Mouse (Mus musculus) thymus, postnatal 0 days (tissue): ENCODE measurements around the gene Rgcc. TPM values are rescaled to one million over a fixed set of nuclear protein-coding genes. Genes with fewer than 3 reads are reported as not detected.

Source experiments
- DNase-seq: peaks from one replicate; pipeline ENCODE4 v3.0.0-alpha.2; 2015; ENCODE audit warnings: low spot score
- polyA plus RNA-seq: library from polyadenylated mRNA; unstranded; fragments of >200 nt; fragmentation: Nextera tagmentation; extraction: Ambion mirVana; gene quantifications from 2 replicates; pipeline ENCODE4 v1.2.1, GENCODE M21; 2015

Gene Rgcc
- 552 and 560 TPM in 2 replicates for polyA plus RNA-seq

GRCm38 (mm10) chr14:79301466-79301875 is at the start of gene Rgcc:
Rgcc (minus strand) TSS chr14:79301645.
- peak; percentile 98 for DNase-seq

- DNase-seq: no peak
Observed at GRCm38 (mm10) chr14:79346384-79346783, 44.9 kb upstream of the Rgcc start.

GRCm38 (mm10) chr14:79335613-79336012 is 34.2 kb upstream of the Rgcc start:
- no peak for DNase-seq

- no peak for DNase-seq
Observed at GRCm38 (mm10) chr14:79331936-79332335, 30.5 kb upstream of the Rgcc start.

GRCm38 (mm10) chr14:79330944-79331561 is 29.6 kb upstream of the Rgcc start:
- DNase-seq: peak; percentile 69

GRCm38 (mm10) chr14:79327033-79327432 is 25.6 kb upstream of the Rgcc start:
- DNase-seq: peak; percentile 67

GRCm38 (mm10) chr14:79324112-79324840 is 22.8 kb upstream of the Rgcc start:
- DNase-seq: no peak

- no peak for DNase-seq
Observed at GRCm38 (mm10) chr14:79321881-79322280, 20.4 kb upstream of the Rgcc start.

GRCm38 (mm10) chr14:79321152-79321551 is 19.7 kb upstream of the Rgcc start:
- peak; percentile 72 for DNase-seq

GRCm38 (mm10) chr14:79317602-79318001 is 16.2 kb upstream of the Rgcc start:
- no peak for DNase-seq

- peak; percentile 87 for DNase-seq
Observed at GRCm38 (mm10) chr14:79315877-79316276, 14.4 kb upstream of the Rgcc start.

- peak; percentile 30 for DNase-seq
Observed at GRCm38 (mm10) chr14:79314245-79315010, 13.0 kb upstream of the Rgcc start.

GRCm38 (mm10) chr14:79313439-79314175 is 12.2 kb upstream of the Rgcc start:
- DNase-seq: no peak

- DNase-seq: no peak
Observed at GRCm38 (mm10) chr14:79312719-79313118, 11.3 kb upstream of the Rgcc start.

GRCm38 (mm10) chr14:79311918-79312454 is 10.5 kb upstream of the Rgcc start:
- DNase-seq: peak; percentile 48

- DNase-seq: no peak
Observed at GRCm38 (mm10) chr14:79309115-79309514, 7.7 kb upstream of the Rgcc start.

- DNase-seq: no peak
Observed at GRCm38 (mm10) chr14:79308364-79308763, 6.9 kb upstream of the Rgcc start.

GRCm38 (mm10) chr14:79307908-79308307 is 6.5 kb upstream of the Rgcc start:
- no peak for DNase-seq

- DNase-seq: no peak
Observed at GRCm38 (mm10) chr14:79307138-79307537, 5.7 kb upstream of the Rgcc start.

- DNase-seq: no peak
Observed at GRCm38 (mm10) chr14:79304873-79305464, 3.5 kb upstream of the Rgcc start.

GRCm38 (mm10) chr14:79303150-79303549 is 1.7 kb upstream of the Rgcc start:
- no peak for DNase-seq
